Mouse (Mus musculus) myocyte (in vitro differentiated cells): Measurements from ENCODE around the gene Dtx3.

Experiments
- E2F4 ChIP-seq: IDR thresholded peaks from one replicate; pipeline ENCODE4 v1.6.1; 2011; ENCODE audit warnings: mild to moderate bottlenecking, control low read depth, moderate library complexity; ENCODE audit not compliant: insufficient read depth
- MYOD1 ChIP-seq, 3 experiments: IDR thresholded peaks; one replicate each; pipeline ENCODE4 v1.6.1; 2011; ENCODE audit warnings: control low read depth in 2 of 3, low read depth in 2 of 3, mild to moderate bottlenecking in 2 of 3, moderate library complexity in 1 of 3; ENCODE audit not compliant: insufficient read length in 2 of 3, control insufficient read depth in 1 of 3
- MYOG ChIP-seq, 3 experiments: IDR thresholded peaks; one replicate each; pipeline ENCODE4 v1.6.1; 2011; ENCODE audit warnings: control low read depth in 2 of 3, low read depth in 2 of 3, mild to moderate bottlenecking in 2 of 3; ENCODE audit not compliant: insufficient read length in 2 of 3, control insufficient read depth in 1 of 3, insufficient read depth in 1 of 3
- POLR2A ChIP-seq: IDR thresholded peaks from one replicate; pipeline ENCODE4 v1.6.1; 2011; ENCODE audit warnings: low read depth, mild to moderate bottlenecking, control low read depth, moderate library complexity; ENCODE audit not compliant: insufficient read length
- SRF ChIP-seq: IDR thresholded peaks from one replicate; pipeline ENCODE4 v1.6.1; 2011; ENCODE audit warnings: low read depth; ENCODE audit not compliant: control insufficient read depth, insufficient read length
- TCF12 ChIP-seq: IDR thresholded peaks from one replicate; pipeline ENCODE4 v1.6.1; 2011; ENCODE audit warnings: mild to moderate bottlenecking, control low read depth; ENCODE audit not compliant: poor library complexity, insufficient read depth, severe bottlenecking
- TCF3 ChIP-seq: IDR thresholded peaks from one replicate; pipeline ENCODE4 v1.6.1; 2011; ENCODE audit warnings: low read depth, control low read depth; ENCODE audit not compliant: insufficient read length
- USF1 ChIP-seq: IDR thresholded peaks from one replicate; pipeline ENCODE4 v1.6.1; 2011; ENCODE audit warnings: low read depth, mild to moderate bottlenecking, control low read depth, moderate library complexity

- TF ChIP-seq TCF3 (no peak), MYOD1 (IDR thresholded peaks at IDR 0.05; ENCODE audit: control insufficient read depth in 1 of 3, insufficient read length in 2 of 3, low read depth in 2 of 3) (no peak), POLR2A (no peak), SRF (no peak), USF1 (no peak), MYOG (IDR thresholded peaks at IDR 0.05; ENCODE audit: control insufficient read depth in 1 of 3, insufficient read depth in 1 of 3, insufficient read length in 2 of 3, low read depth in 2 of 3) (no peak), TCF12 (no peak), E2F4 (no peak)
Observed at GRCm38 (mm10) chr10:127182624-127183023, 12.9 kb downstream of the Dtx3 start.
